Mouse (Mus musculus): ENCODE data around the gene Taok2.

Gene Taok2

GRCm38 (mm10) chr7:126869780-126870519, 14.6 kb downstream of the Taok2 start:
- no peak for DNase-seq

GRCm38 (mm10) chr7:126868003-126868402, 16.5 kb downstream of the Taok2 start:
- no peak for DNase-seq

- no peak for DNase-seq
These were observed 17.0 kb downstream of the Taok2 start for GRCm38 (mm10) chr7:126867534-126867933.

GRCm38 (mm10) chr7:126863791-126864190, 20.7 kb downstream of the Taok2 start:
- no peak for DNase-seq

- DNase-seq = peak; percentile 96
These were observed 22.2 kb downstream of the Taok2 start, which contains the start of gene Ino80e for GRCm38 (mm10) chr7:126862147-126862784. Gene Ino80e, minus strand, starts transcription at chr7:126862377.

GRCm38 (mm10) chr7:126861429-126862130, 22.9 kb downstream of the Taok2 start, which contains the start of gene Hirip3:
Gene Hirip3, plus strand, starts transcription at chr7:126861972.
- DNase-seq = peak; percentile 93

GRCm38 (mm10) chr7:126860987-126861386, 23.5 kb downstream of the Taok2 start:
- no peak for DNase-seq

- no peak for DNase-seq
These were observed 27.6 kb downstream of the Taok2 start for GRCm38 (mm10) chr7:126856741-126857420.

- DNase-seq = no peak
These were observed 28.9 kb downstream of the Taok2 start for GRCm38 (mm10) chr7:126855641-126856040.

GRCm38 (mm10) chr7:126853454-126853853, 31.0 kb downstream of the Taok2 start:
- no peak for DNase-seq

- DNase-seq = no peak
These were observed 33.3 kb downstream of the Taok2 start for GRCm38 (mm10) chr7:126851192-126851591.

GRCm38 (mm10) chr7:126850161-126850560, 34.3 kb downstream of the Taok2 start:
- no peak for DNase-seq

GRCm38 (mm10) chr7:126848794-126849193, 35.7 kb downstream of the Taok2 start:
- peak; percentile 52 for DNase-seq

- DNase-seq = peak; percentile 57
These were observed 36.8 kb downstream of the Taok2 start for GRCm38 (mm10) chr7:126847421-126848398.

- no peak for DNase-seq
These were observed 37.4 kb downstream of the Taok2 start, which contains the start of gene Doc2a for GRCm38 (mm10) chr7:126847116-126847420. Gene Doc2a, plus strand, starts transcription at chr7:126847416.

GRCm38 (mm10) chr7:126845516-126845915, 39.0 kb downstream of the Taok2 start:
- DNase-seq = no peak

- DNase-seq = no peak
These were observed 41.2 kb downstream of the Taok2 start for GRCm38 (mm10) chr7:126843276-126843675.

GRCm38 (mm10) chr7:126833294-126833693, 51.2 kb downstream of the Taok2 start:
- DNase-seq = no peak

GRCm38 (mm10) chr7:126832036-126832598, 52.4 kb downstream of the Taok2 start:
- peak; percentile 82 for DNase-seq

GRCm38 (mm10) chr7:126831539-126831938, 53.0 kb downstream of the Taok2 start, which contains the start of gene 4930451I11Rik:
Gene 4930451I11Rik, minus strand, starts transcription at chr7:126831639.
- DNase-seq = no peak

- no peak for DNase-seq
These were observed 58.6 kb downstream of the Taok2 start for GRCm38 (mm10) chr7:126825952-126826351.
